Mouse (Mus musculus) heart, embryonic 12.5 days (tissue): ENCODE data around the gene Cbx5. TPM values are rescaled to one million over a fixed set of nuclear protein-coding genes. Genes with fewer than 3 reads are reported as not detected.
A peak's percentile ranks its signal among the peaks of the same experiment; 100 is the strongest.

Experiments used
- ATAC-seq: fragments of 200-750 bp; cut with Nextera tagmentation; 2 replicates; pipeline ENCODE4 v1.8.0; 2017; ENCODE audit warnings: moderate TSS enrichment, moderate library complexity; ENCODE audit not compliant: insufficient number of reproducible peaks, low FRiP score
- H3K27ac ChIP-seq: fragments of 300-500 bp; sonication (generic); 2 replicates; pipeline ENCODE4 v1.5.1; 2016; ENCODE audit warnings: mild to moderate bottlenecking, moderate library complexity; ENCODE audit not compliant: poor library complexity, severe bottlenecking
- H3K27me3 ChIP-seq: fragments of 300-500 bp; sonication (generic); replicated peaks from 2 replicates; pipeline ENCODE4 v1.6.1; 2016; ENCODE audit warnings: mild to moderate bottlenecking, moderate library complexity
- H3K36me3 ChIP-seq: fragments of 300-500 bp; sonication (generic); 2 replicates; pipeline ENCODE4 v1.6.1; 2016; ENCODE audit warnings: mild to moderate bottlenecking, moderate library complexity
- H3K4me1 ChIP-seq: fragments of 300-500 bp; sonication (generic); replicated peaks from 2 replicates; pipeline ENCODE4 v1.6.1; 2016; ENCODE audit warnings: mild to moderate bottlenecking
- H3K4me2 ChIP-seq: fragments of 300-500 bp; sonication (generic); 2 replicates; pipeline ENCODE4 v1.6.1; 2016; ENCODE audit warnings: mild to moderate bottlenecking, moderate library complexity
- H3K4me3 ChIP-seq: fragments of 300-500 bp; sonication (generic); 2 replicates; pipeline ENCODE4 v1.5.1; 2016; ENCODE audit warnings: mild to moderate bottlenecking
- H3K9ac ChIP-seq: fragments of 300-500 bp; sonication (generic); 2 replicates; pipeline ENCODE4 v1.6.1; 2016; ENCODE audit warnings: mild to moderate bottlenecking, moderate library complexity
- H3K9me3 ChIP-seq: fragments of 300-500 bp; sonication (generic); replicated peaks from 2 replicates; pipeline ENCODE4 v1.6.1; 2016; ENCODE audit warnings: mild to moderate bottlenecking, moderate library complexity
- WGBS: fragments of 180-500 bp; shearing (Covaris S2); methylation state at CpG from one replicate; pipeline ENCODE4 v1.1.7; 2016; 5-methylcytosine and 5-hydroxymethylcytosine counted together
- polyA plus RNA-seq: library from polyadenylated mRNA; unstranded; fragments of >200 nt; fragmentation: Nextera tagmentation; extraction: Ambion mirVana; gene quantifications from 2 replicates; pipeline ENCODE4 v1.2.1, GENCODE M21; 2016

Cbx5 gene
- polyA plus RNA-seq, 1 experiment from 2014 or later, result 150 TPM

DNA sequence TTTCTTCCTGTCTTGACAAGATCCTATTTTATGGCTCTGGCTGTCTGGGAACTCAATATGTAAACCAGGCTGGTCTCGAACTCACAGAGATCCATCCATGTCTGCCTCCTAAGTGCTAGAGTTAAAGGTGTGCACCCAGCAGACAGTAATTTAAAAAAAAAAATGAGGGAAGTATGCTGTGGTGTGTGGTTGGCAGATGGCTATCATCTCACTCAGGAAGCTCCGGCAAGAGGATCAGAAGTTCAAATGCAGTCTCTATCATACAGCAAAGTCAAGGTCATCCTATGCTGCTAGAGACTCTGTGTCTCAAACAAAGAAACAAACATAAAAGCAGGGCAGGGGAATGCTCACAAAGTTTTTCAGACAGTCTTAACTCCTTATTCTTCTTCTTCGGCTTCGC is 29.3 kb upstream of the Cbx5 start:
- Histone ChIP-seq H3K9ac (no peak overlapping the region), H3K36me3 (no peaks in the 10 kb centered on the region), H3K27me3 (no peaks in the 10 kb centered on the region), H3K27ac (no peak overlapping the region), H3K9me3 (no peaks in the 10 kb centered on the region), H3K4me1 (peaks cover 2% of the 10 kb centered on the region), H3K4me3 (no peak overlapping the region), H3K4me2 (no peak overlapping the region)
- ATAC-seq, result no peak
- 78% methylated on average over 4 of the region's 4 CpGs for WGBS

DNA sequence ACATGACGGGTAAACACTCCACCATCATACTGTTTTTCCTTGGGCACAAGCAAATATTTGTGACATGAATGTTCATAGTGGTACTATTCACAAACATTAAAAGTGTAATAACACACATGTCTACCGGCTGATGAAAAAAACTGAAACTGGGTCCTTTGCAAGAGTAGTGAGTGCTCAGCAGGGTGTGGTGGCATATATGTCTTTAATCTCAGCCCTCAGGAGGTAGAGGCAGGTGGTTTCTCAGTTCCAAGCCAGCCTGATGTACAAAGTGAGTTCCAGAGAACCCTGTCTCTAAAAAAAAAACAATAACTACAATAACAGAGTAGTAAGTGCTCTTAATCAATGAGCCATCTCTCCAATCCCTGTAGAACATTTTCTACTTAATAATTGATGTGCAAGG is 25.2 kb upstream of the Cbx5 start:
- H3K27me3 ChIP-seq, result no peaks in the 10 kb centered on the region
- H3K36me3 ChIP-seq, result no peaks in the 10 kb centered on the region
- no peak overlapping the region for H3K4me3 ChIP-seq
- no peak overlapping the region for H3K27ac ChIP-seq
- no peak overlapping the region for H3K9ac ChIP-seq
- 81% methylated on average over 2 of the region's 2 CpGs for WGBS
- no peaks in the 10 kb centered on the region for H3K9me3 ChIP-seq
- no peak overlapping the region for H3K4me2 ChIP-seq
- ATAC-seq, result no peak
- peaks cover 5% of the 10 kb centered on the region; the same call in 1 of the 2 replicates for H3K4me1 ChIP-seq

GRCm38 (mm10) chr15:103259989-103260388 is 20.4 kb upstream of the Cbx5 start:
- H3K9me3 ChIP-seq, result no peaks in the 10 kb centered on the region
- 6% methylated on average over 1 of the region's 1 CpGs for WGBS
- ATAC-seq, result no peak
- H3K9ac ChIP-seq, result no peak overlapping the region
- H3K4me1 ChIP-seq, result peaks cover 26% of the 10 kb centered on the region
- H3K27ac ChIP-seq, result no peak overlapping the region
- no peak overlapping the region for H3K4me3 ChIP-seq
- H3K4me2 ChIP-seq, result no peak overlapping the region
- no peaks in the 10 kb centered on the region for H3K36me3 ChIP-seq
- H3K27me3 ChIP-seq, result no peaks in the 10 kb centered on the region

- H3K4me1 ChIP-seq, result peaks cover 33% of the 10 kb centered on the region
- ATAC-seq, result no peak
- no peak overlapping the region for H3K27ac ChIP-seq
- 84% methylated on average over 5 of the region's 5 CpGs for WGBS
- H3K9ac ChIP-seq, result no peak overlapping the region
- no peak overlapping the region for H3K4me3 ChIP-seq
- H3K4me2 ChIP-seq, result no peak overlapping the region
- H3K36me3 ChIP-seq, result no peaks in the 10 kb centered on the region
- H3K9me3 ChIP-seq, result no peaks in the 10 kb centered on the region
- H3K27me3 ChIP-seq, result no peaks in the 10 kb centered on the region
Observed at GRCm38 (mm10) chr15:103259162-103259561, 19.5 kb upstream of the Cbx5 start.

- WGBS, result 4% methylated on average over 15 of the region's 15 CpGs
- H3K36me3 ChIP-seq, result no peaks in the 10 kb centered on the region
- H3K27me3 ChIP-seq, result no peaks in the 10 kb centered on the region
- H3K4me2 ChIP-seq, result peak within 1 kb of the TSS; percentile 66
- H3K9me3 ChIP-seq, result no peaks in the 10 kb centered on the region
- peak; percentile 95 for ATAC-seq
- H3K9ac ChIP-seq, result 0 out of 2 replicates have a peak within 1 kb of the TSS, but pooled peaks have one; percentile 32
- peak within 1 kb of the TSS; percentile 29 for H3K4me3 ChIP-seq
- peaks cover 33% of the 10 kb centered on the region for H3K4me1 ChIP-seq
- H3K27ac ChIP-seq, result peak within 1 kb of the TSS; percentile 72
Observed at GRCm38 (mm10) chr15:103257790-103258728, 18.4 kb upstream of the Cbx5 start, which contains the start of gene Nfe2. Gene Nfe2 (minus strand): TSS chr15:103258403.

GRCm38 (mm10) chr15:103256210-103256986 is 16.8 kb upstream of the Cbx5 start:
- Histone ChIP-seq H3K27me3 (no peaks in the 10 kb centered on the region), H3K9me3 (no peaks in the 10 kb centered on the region), H3K9ac (no peak overlapping the region), H3K36me3 (no peaks in the 10 kb centered on the region), H3K27ac (no peak overlapping the region; the same call in 1 of the 2 replicates), H3K4me1 (peaks cover 39% of the 10 kb centered on the region), H3K4me3 (no peak overlapping the region), H3K4me2 (no peak overlapping the region; the same call in 1 of the 2 replicates)
- WGBS, result 88% methylated on average over 6 of the region's 6 CpGs
- ATAC-seq, result no peak

DNA sequence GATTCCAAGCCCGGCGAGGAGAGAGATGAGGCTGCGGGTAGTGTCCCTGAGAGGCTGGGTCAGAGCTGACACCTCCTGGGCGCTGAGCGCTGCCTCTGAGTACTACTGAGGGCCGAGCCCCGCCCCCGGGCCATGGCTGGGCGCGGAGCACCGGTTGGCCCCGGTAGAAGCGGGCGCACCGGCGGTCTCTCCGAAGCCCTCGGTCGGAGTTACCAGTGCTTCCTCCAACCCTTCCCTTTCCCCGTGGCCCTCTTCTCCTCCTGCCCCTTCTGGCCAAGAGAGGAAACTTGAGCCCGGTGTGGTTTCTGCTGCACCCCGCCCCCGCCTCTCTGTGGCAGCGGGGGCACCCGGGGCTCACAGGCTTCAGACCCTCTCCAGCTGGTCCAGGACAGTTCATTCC is 15.6 kb upstream of the Cbx5 start:
- ATAC-seq, result peak; percentile 70
- no peaks in the 10 kb centered on the region for H3K36me3 ChIP-seq
- H3K4me2 ChIP-seq, result peak overlapping the region; percentile 98
- peak overlapping the region; percentile 25 for H3K27ac ChIP-seq
- no peaks in the 10 kb centered on the region for H3K27me3 ChIP-seq
- H3K4me1 ChIP-seq, result peaks cover 38% of the 10 kb centered on the region
- no peaks in the 10 kb centered on the region for H3K9me3 ChIP-seq
- WGBS, result 3% methylated on average over 25 of the region's 25 CpGs
- H3K9ac ChIP-seq, result peak overlapping the region; percentile 89
- H3K4me3 ChIP-seq, result peak overlapping the region; percentile 60

GRCm38 (mm10) chr15:103253352-103253751 is 13.7 kb upstream of the Cbx5 start:
- Histone ChIP-seq H3K4me1 (peaks cover 30% of the 10 kb centered on the region), H3K9me3 (no peaks in the 10 kb centered on the region), H3K36me3 (peaks cover 9% of the 10 kb centered on the region), H3K4me3 (peak overlapping the region; percentile 60), H3K27me3 (no peaks in the 10 kb centered on the region), H3K4me2 (peak overlapping the region; percentile 45), H3K27ac (0 out of 2 replicates have a peak overlapping the region, but pooled peaks have one; percentile 39), H3K9ac (no peak overlapping the region)
- WGBS, result 88% methylated on average over 1 of the region's 1 CpGs
- ATAC-seq, result no peak

- WGBS, result 76% methylated on average over 3 of the region's 3 CpGs
- H3K4me1 ChIP-seq, result peaks cover 23% of the 10 kb centered on the region
- no peaks in the 10 kb centered on the region for H3K9me3 ChIP-seq
- peak; percentile 41 for ATAC-seq
- no peak overlapping the region for H3K9ac ChIP-seq
- H3K4me3 ChIP-seq, result 0 out of 2 replicates have a peak overlapping the region, but pooled peaks have one; percentile 8
- H3K36me3 ChIP-seq, result peaks cover 15% of the 10 kb centered on the region
- H3K27ac ChIP-seq, result peak overlapping the region; percentile 72; the same call in 1 of the 2 replicates
- no peaks in the 10 kb centered on the region for H3K27me3 ChIP-seq
- H3K4me2 ChIP-seq, result peak overlapping the region; percentile 45
Observed at GRCm38 (mm10) chr15:103252660-103253059, 13.0 kb upstream of the Cbx5 start.

- peak overlapping the region; percentile 22; the same call in 1 of the 2 replicates for H3K4me3 ChIP-seq
- H3K4me2 ChIP-seq, result peak overlapping the region; percentile 45
- peak; percentile 79 for ATAC-seq
- peaks cover 20% of the 10 kb centered on the region for H3K4me1 ChIP-seq
- WGBS, result 7% methylated on average over 1 of the region's 1 CpGs
- H3K27ac ChIP-seq, result peak overlapping the region; percentile 72
- no peak overlapping the region for H3K9ac ChIP-seq
- H3K9me3 ChIP-seq, result no peaks in the 10 kb centered on the region
- no peaks in the 10 kb centered on the region for H3K27me3 ChIP-seq
- H3K36me3 ChIP-seq, result peaks cover 26% of the 10 kb centered on the region
Observed at GRCm38 (mm10) chr15:103251595-103251994, 12.0 kb upstream of the Cbx5 start.
